Mouse (Mus musculus) bone marrow macrophage, adult 2 months (primary cell): ENCODE results near the gene Smad9. TPM values are rescaled to one million over a fixed set of nuclear protein-coding genes. Genes with fewer than 3 reads are reported as not detected.

Experiments
- H3K27ac ChIP-seq: 2 replicates; pipeline ENCODE4 v1.5.1; 2012; ENCODE audit warnings: low read depth, low read length; ENCODE audit not compliant: insufficient read depth
- H3K4me1 ChIP-seq: 2 replicates; pipeline ENCODE4 v1.6.1; 2012; ENCODE audit warnings: low read length; ENCODE audit not compliant: control insufficient read depth, insufficient read depth
- H3K4me3 ChIP-seq: 2 replicates; pipeline ENCODE4 v1.5.1; 2012; ENCODE audit warnings: mild to moderate bottlenecking, low read length, moderate library complexity; ENCODE audit not compliant: insufficient read depth
- CTCF ChIP-seq: IDR thresholded peaks from 2 replicates; pipeline ENCODE4 v1.5.1; 2012; ENCODE audit warnings: low read depth, mild to moderate bottlenecking, low read length, moderate library complexity
- POLR2A ChIP-seq: IDR thresholded peaks from 2 replicates; pipeline ENCODE4 v1.6.1; 2012; ENCODE audit warnings: mild to moderate bottlenecking, low read depth, low read length, borderline replicate concordance
- polyA plus RNA-seq: library from polyadenylated mRNA; stranded (reverse); fragments of >200 nt; gene quantifications from 2 replicates; pipeline ENCODE4 v1.2.4, GENCODE M21; 2012; ENCODE audit not compliant: missing spikeins, insufficient read depth, insufficient read length

Gene Smad9
- polyA plus RNA-seq, 1 experiment = not detected

GRCm38 (mm10) chr3:54769349-54770275 is 14.2 kb downstream of the Smad9 start:
- Histone ChIP-seq H3K27ac (no peak overlapping the region), H3K4me1 (no peaks in the 10 kb centered on the region)
- TF ChIP-seq POLR2A (no peak), CTCF (no peak)

GRCm38 (mm10) chr3:54773613-54774012 is 18.2 kb downstream of the Smad9 start:
- TF ChIP-seq CTCF (0 out of 2 replicates have a peak, but pooled peaks have one; percentile 22), POLR2A (no peak)
- Histone ChIP-seq H3K27ac (no peak overlapping the region), H3K4me1 (no peaks in the 10 kb centered on the region), H3K4me3 (no peak overlapping the region)

More at GRCm38 (mm10) chr3:54769349-54770275, 14.2 kb downstream of the Smad9 start:
- H3K4me3 ChIP-seq = no peak overlapping the region

GRCm38 (mm10) chr3:54775989-54776631 is 20.7 kb downstream of the Smad9 start:
- TF ChIP-seq POLR2A = no peak
- TF ChIP-seq CTCF = no peak
- H3K4me1 ChIP-seq = no peaks in the 10 kb centered on the region
- no peak overlapping the region for H3K27ac ChIP-seq
- H3K4me3 ChIP-seq = no peak overlapping the region

- H3K4me1 ChIP-seq = no peaks in the 10 kb centered on the region
- H3K27ac ChIP-seq = no peak overlapping the region
- TF ChIP-seq CTCF (no peak), POLR2A (no peak)
- H3K4me3 ChIP-seq = no peak overlapping the region
Observed at GRCm38 (mm10) chr3:54790601-54791000, 35.2 kb downstream of the Smad9 start.

GRCm38 (mm10) chr3:54791822-54792677 is 36.7 kb downstream of the Smad9 start:
- no peak overlapping the region for H3K4me3 ChIP-seq
- H3K27ac ChIP-seq = no peak overlapping the region
- no peaks in the 10 kb centered on the region for H3K4me1 ChIP-seq
- no peak for TF ChIP-seq POLR2A
- no peak for TF ChIP-seq CTCF

GRCm38 (mm10) chr3:54793762-54794161 is 38.4 kb downstream of the Smad9 start:
- Histone ChIP-seq H3K4me1 (no peaks in the 10 kb centered on the region), H3K4me3 (no peak overlapping the region), H3K27ac (no peak overlapping the region)
- TF ChIP-seq POLR2A (no peak), CTCF (no peak)

GRCm38 (mm10) chr3:54795379-54795778 is 40.0 kb downstream of the Smad9 start:
- H3K27ac ChIP-seq = no peak overlapping the region
- no peaks in the 10 kb centered on the region for H3K4me1 ChIP-seq
- H3K4me3 ChIP-seq = no peak overlapping the region
- no peak for TF ChIP-seq CTCF
- TF ChIP-seq POLR2A = no peak

- Histone ChIP-seq H3K4me3 (no peak overlapping the region), H3K27ac (no peak overlapping the region)
- no peak for TF ChIP-seq CTCF
Observed at GRCm38 (mm10) chr3:54795806-54796205, 40.4 kb downstream of the Smad9 start.

GRCm38 (mm10) chr3:54797211-54797610 is 41.8 kb downstream of the Smad9 start:
- Histone ChIP-seq H3K4me3 (no peak overlapping the region), H3K27ac (no peak overlapping the region), H3K4me1 (no peaks in the 10 kb centered on the region)
- no peak for TF ChIP-seq CTCF
- no peak for TF ChIP-seq POLR2A

More at GRCm38 (mm10) chr3:54795806-54796205, 40.4 kb downstream of the Smad9 start:
- H3K4me1 ChIP-seq = no peaks in the 10 kb centered on the region
